Mouse (Mus musculus) ES-E14 (cell line): ENCODE measurements around the gene Gm3045. TPM values are rescaled to one million over a fixed set of nuclear protein-coding genes. Genes with fewer than 3 reads are reported as not detected.

ENCODE experiments used
- DNase-seq: peaks from one replicate; pipeline ENCODE4 v3.0.0-alpha.2; 2013; ENCODE audit warnings: low read depth, low spot score
- H3K27ac ChIP-seq: 2 replicates; pipeline ENCODE4 v1.5.1; 2012; ENCODE audit warnings: low read depth, mild to moderate bottlenecking, low read length, moderate library complexity, mixed read lengths; ENCODE audit not compliant: poor library complexity, insufficient read depth, severe bottlenecking
- H3K36me3 ChIP-seq: 2 replicates; pipeline ENCODE4 v1.6.1; 2012; ENCODE audit warnings: mild to moderate bottlenecking, low read length, moderate library complexity, mixed read lengths; ENCODE audit not compliant: control insufficient read depth, poor library complexity, insufficient read depth, severe bottlenecking
- H3K4me1 ChIP-seq, 2 experiments: fragments of 150-350 bp in 1 of 2; sonication (generic) in 1 of 2; 2 replicates each; pipeline ENCODE4 v1.6.1; 2012; ENCODE audit warnings: low read length in 2 of 2, mild to moderate bottlenecking in 1 of 2, mixed read lengths in 1 of 2; ENCODE audit not compliant: control insufficient read depth in 2 of 2, insufficient read depth in 2 of 2, poor library complexity in 1 of 2
- H3K4me3 ChIP-seq, 2 experiments: fragments of 150-350 bp in 1 of 2; sonication (generic) in 1 of 2; 2 replicates each; pipeline ENCODE4 v1.5.1; 2012; ENCODE audit warnings: low read length in 2 of 2, low read depth in 1 of 2, mild to moderate bottlenecking in 1 of 2, mixed read lengths in 1 of 2; ENCODE audit not compliant: insufficient read depth in 1 of 2, poor library complexity in 1 of 2, severe bottlenecking in 1 of 2
- H3K9ac ChIP-seq: 2 replicates; pipeline ENCODE4 v1.6.1; 2012; ENCODE audit warnings: low read depth, mild to moderate bottlenecking, low read length, mixed read lengths; ENCODE audit not compliant: poor library complexity, insufficient read depth, severe bottlenecking
- H3K9me3 ChIP-seq: fragments of 150-350 bp; sonication (generic); 2 replicates; pipeline ENCODE4 v1.6.1; 2012; ENCODE audit warnings: low read depth, mild to moderate bottlenecking, low read length; ENCODE audit not compliant: control insufficient read depth, insufficient read depth
- CHD2 ChIP-seq: IDR thresholded peaks from 2 replicates; pipeline ENCODE4 v1.6.1; 2014; ENCODE audit warnings: mild to moderate bottlenecking, low read depth, low read length, inconsistent platforms
- HCFC1 ChIP-seq: IDR thresholded peaks from 2 replicates; pipeline ENCODE4 v1.6.1; 2012; ENCODE audit warnings: low read length, inconsistent platforms, borderline replicate concordance; ENCODE audit not compliant: insufficient read depth
- MAFK ChIP-seq: IDR thresholded peaks from 2 replicates; pipeline ENCODE4 v1.6.1; 2014; ENCODE audit warnings: mild to moderate bottlenecking, low read depth, low read length, inconsistent platforms; ENCODE audit not compliant: insufficient read depth
- ZC3H11A ChIP-seq: IDR thresholded peaks from 2 replicates; pipeline ENCODE4 v1.6.1; 2012; ENCODE audit warnings: low read depth, mild to moderate bottlenecking, inconsistent platforms, low read length, borderline replicate concordance
- ZNF384 ChIP-seq: IDR thresholded peaks from 2 replicates; pipeline ENCODE4 v1.6.1; 2012; ENCODE audit warnings: low read depth, low read length, inconsistent platforms
- in situ Hi-C, 2 experiments: fragments of 600-800 bp; cut with MboI; formaldehyde crosslinking; loops; one replicate each; pipeline ENCODE4 v1.15.1; 2025; ENCODE audit warnings: low sequenced_read_pairs in 2 of 2, inconsistent platforms in 1 of 2; ENCODE audit not compliant: unreplicated experiment in 2 of 2
- total RNA-seq: library from RNA; depleted of rRNA; stranded (reverse); fragments of 300-350 nt; gene quantifications from 2 replicates; pipeline ENCODE4 v1.2.3, GENCODE M21; 2012

Gm3045 gene
- total RNA-seq, 1 experiment, result not detected

- in situ Hi-C loops, result no loop called here
- DNase-seq, result no peak
- TF ChIP-seq ZNF384, result no peak
- no peak for TF ChIP-seq MAFK
- no peak for TF ChIP-seq ZC3H11A
- no peak for TF ChIP-seq HCFC1
- no peak for TF ChIP-seq CHD2
- no peak overlapping the region for H3K4me3 ChIP-seq
- H3K9ac ChIP-seq, result no peak overlapping the region
- no peaks in the 10 kb centered on the region for H3K9me3 ChIP-seq
- H3K36me3 ChIP-seq, result no peaks in the 10 kb centered on the region
- no peak overlapping the region for H3K27ac ChIP-seq
- no peaks in the 10 kb centered on the region for H3K4me1 ChIP-seq
Observed at GRCm38 (mm10) chr13:56387374-56387773, 39.0 kb upstream of the Gm3045 start.

- H3K27ac ChIP-seq, result no peak overlapping the region
- in situ Hi-C loops, result no loop called here
- no peak for TF ChIP-seq ZC3H11A
Observed at GRCm38 (mm10) chr13:56388042-56388441, 38.4 kb upstream of the Gm3045 start.

GRCm38 (mm10) chr13:56397572-56397971, 28.8 kb upstream of the Gm3045 start:
- Histone ChIP-seq H3K4me3 (no peak overlapping the region), H3K27ac (no peak overlapping the region), H3K4me1 (no peaks in the 10 kb centered on the region), H3K9ac (no peak overlapping the region), H3K9me3 (no peaks in the 10 kb centered on the region), H3K36me3 (no peaks in the 10 kb centered on the region)
- TF ChIP-seq ZC3H11A (no peak), ZNF384 (no peak), CHD2 (no peak), HCFC1 (no peak), MAFK (no peak)
- no peak for DNase-seq
- in situ Hi-C loops, result no loop called here

More at GRCm38 (mm10) chr13:56388042-56388441, 38.4 kb upstream of the Gm3045 start:
- Histone ChIP-seq H3K36me3 (no peaks in the 10 kb centered on the region), H3K4me3 (no peak overlapping the region), H3K4me1 (no peaks in the 10 kb centered on the region), H3K9ac (no peak overlapping the region), H3K9me3 (no peaks in the 10 kb centered on the region)
- no peak for DNase-seq

GRCm38 (mm10) chr13:56401186-56401585, 25.2 kb upstream of the Gm3045 start:
- H3K9me3 ChIP-seq, result no peaks in the 10 kb centered on the region
- H3K36me3 ChIP-seq, result no peaks in the 10 kb centered on the region
- H3K27ac ChIP-seq, result no peak overlapping the region
- no peaks in the 10 kb centered on the region for H3K4me1 ChIP-seq
- DNase-seq, result no peak
- H3K4me3 ChIP-seq, result no peak overlapping the region
- no peak overlapping the region for H3K9ac ChIP-seq
- in situ Hi-C loops, result no loop called here
- TF ChIP-seq ZNF384 (no peak), CHD2 (no peak), HCFC1 (no peak), MAFK (no peak), ZC3H11A (no peak)

GRCm38 (mm10) chr13:56403381-56404086, 22.9 kb upstream of the Gm3045 start:
- in situ Hi-C loops, result no loop called here
- Histone ChIP-seq H3K4me1 (no peaks in the 10 kb centered on the region), H3K9ac (no peak overlapping the region), H3K4me3 (no peak overlapping the region), H3K27ac (no peak overlapping the region), H3K9me3 (no peaks in the 10 kb centered on the region), H3K36me3 (no peaks in the 10 kb centered on the region)
- TF ChIP-seq ZNF384 (no peak), MAFK (no peak)
- no peak for DNase-seq
